Mouse (Mus musculus) E14TG2a.4 (cell line): ENCODE measurements around the gene Dpysl5.

Source experiments
- H3K27me3 ChIP-seq: 2 replicates; pipeline ENCODE4 v1.6.1; 2014; ENCODE audit warnings: low read length, control low read depth; ENCODE audit not compliant: insufficient read depth
- H3K36me3 ChIP-seq: 2 replicates; pipeline ENCODE4 v1.6.1; 2014; ENCODE audit warnings: low read length, control low read depth; ENCODE audit not compliant: insufficient read depth
- H3K4me1 ChIP-seq: replicated peaks from 2 replicates; pipeline ENCODE4 v1.6.1; 2014; ENCODE audit warnings: low read depth, low read length, control low read depth
- H3K4me3 ChIP-seq: replicated peaks from 2 replicates; pipeline ENCODE4 v1.5.1; 2014; ENCODE audit warnings: mild to moderate bottlenecking, low read length
- H3K9me3 ChIP-seq: 2 replicates; pipeline ENCODE4 v1.6.1; 2014; ENCODE audit warnings: low read length, control low read depth
- CTCF ChIP-seq: conservative IDR thresholded peaks from 2 replicates; pipeline ENCODE4 v1.5.1; 2014; ENCODE audit warnings: low read length
- NANOG ChIP-seq: IDR thresholded peaks from 2 replicates; pipeline ENCODE4 v1.6.1; 2014; ENCODE audit warnings: borderline replicate concordance, low read length, mixed read lengths
- POU5F1 ChIP-seq: IDR thresholded peaks from 2 replicates; pipeline ENCODE4 v1.6.1; 2014; ENCODE audit warnings: low read length, borderline replicate concordance

The Dpysl5 gene

GRCm38 (mm10) chr5:30765596-30766370, 54.4 kb downstream of the Dpysl5 start:
- peaks cover 7% of the 10 kb centered on the region; the same call in 1 of the 2 replicates for H3K27me3 ChIP-seq
- TF ChIP-seq NANOG, result no peak
- TF ChIP-seq POU5F1, result no peak
- no peak for TF ChIP-seq CTCF
- H3K9me3 ChIP-seq, result peaks cover 15% of the 10 kb centered on the region
- H3K4me3 ChIP-seq, result no peak overlapping the region
- no peaks in the 10 kb centered on the region for H3K36me3 ChIP-seq
- H3K4me1 ChIP-seq, result peaks cover 15% of the 10 kb centered on the region; the same call in 1 of the 2 replicates

- peaks cover 4% of the 10 kb centered on the region; the same call in 1 of the 2 replicates for H3K27me3 ChIP-seq
- no peaks in the 10 kb centered on the region for H3K36me3 ChIP-seq
- TF ChIP-seq CTCF, result no peak
- TF ChIP-seq POU5F1, result no peak
- no peak for TF ChIP-seq NANOG
- no peak overlapping the region for H3K4me3 ChIP-seq
- H3K9me3 ChIP-seq, result peaks cover 15% of the 10 kb centered on the region
- H3K4me1 ChIP-seq, result peaks cover 9% of the 10 kb centered on the region; the same call in 1 of the 2 replicates
These were observed 56.7 kb downstream of the Dpysl5 start for GRCm38 (mm10) chr5:30768082-30768481.

- peaks cover 5% of the 10 kb centered on the region for H3K27me3 ChIP-seq
These were observed 57.2 kb downstream of the Dpysl5 start for GRCm38 (mm10) chr5:30768598-30768997.

GRCm38 (mm10) chr5:30769075-30769474, 57.7 kb downstream of the Dpysl5 start:
- H3K4me3 ChIP-seq, result no peak overlapping the region
- H3K27me3 ChIP-seq, result peaks cover 10% of the 10 kb centered on the region
- no peaks in the 10 kb centered on the region for H3K36me3 ChIP-seq
- no peak for TF ChIP-seq NANOG
- TF ChIP-seq POU5F1, result no peak
- no peak for TF ChIP-seq CTCF
- peaks cover 15% of the 10 kb centered on the region for H3K9me3 ChIP-seq
- peaks cover 5% of the 10 kb centered on the region; the same call in 1 of the 2 replicates for H3K4me1 ChIP-seq

More at GRCm38 (mm10) chr5:30768598-30768997, 57.2 kb downstream of the Dpysl5 start:
- Histone ChIP-seq H3K4me1 (peaks cover 5% of the 10 kb centered on the region; the same call in 1 of the 2 replicates), H3K9me3 (peaks cover 15% of the 10 kb centered on the region), H3K36me3 (no peaks in the 10 kb centered on the region), H3K4me3 (no peak overlapping the region)
- no peak for TF ChIP-seq NANOG

- Histone ChIP-seq H3K4me3 (peak overlapping the region; percentile 62), H3K4me1 (peaks cover 8% of the 10 kb centered on the region), H3K27me3 (peaks cover 14% of the 10 kb centered on the region), H3K9me3 (no peaks in the 10 kb centered on the region), H3K36me3 (no peaks in the 10 kb centered on the region)
- TF ChIP-seq NANOG, result no peak
- no peak for TF ChIP-seq POU5F1
- peak; percentile 57 for TF ChIP-seq CTCF
These were observed 63.4 kb downstream of the Dpysl5 start for GRCm38 (mm10) chr5:30774601-30775371.

GRCm38 (mm10) chr5:30780699-30781098, 69.3 kb downstream of the Dpysl5 start:
- Histone ChIP-seq H3K36me3 (peaks cover 6% of the 10 kb centered on the region; the same call in 1 of the 2 replicates), H3K9me3 (no peaks in the 10 kb centered on the region), H3K4me3 (no peak overlapping the region), H3K27me3 (no peaks in the 10 kb centered on the region; the same call in 1 of the 2 replicates), H3K4me1 (no peaks in the 10 kb centered on the region; the same call in 1 of the 2 replicates)
- no peak for TF ChIP-seq NANOG
- no peak for TF ChIP-seq CTCF
- TF ChIP-seq POU5F1, result no peak

- Histone ChIP-seq H3K9me3 (no peaks in the 10 kb centered on the region), H3K4me1 (no peaks in the 10 kb centered on the region; the same call in 1 of the 2 replicates), H3K36me3 (peaks cover 6% of the 10 kb centered on the region; the same call in 1 of the 2 replicates), H3K4me3 (no peak overlapping the region), H3K27me3 (no peaks in the 10 kb centered on the region; the same call in 1 of the 2 replicates)
- no peak for TF ChIP-seq NANOG
- TF ChIP-seq POU5F1, result no peak
- no peak for TF ChIP-seq CTCF
These were observed 69.8 kb downstream of the Dpysl5 start for GRCm38 (mm10) chr5:30781147-30781546.

- Histone ChIP-seq H3K9me3 (no peaks in the 10 kb centered on the region), H3K27me3 (0 out of 2 replicates have a peak, but pooled peaks cover 3% of the 10 kb centered on the region), H3K36me3 (peaks cover 6% of the 10 kb centered on the region; the same call in 1 of the 2 replicates), H3K4me1 (peaks cover 3% of the 10 kb centered on the region; the same call in 1 of the 2 replicates), H3K4me3 (no peak overlapping the region)
- TF ChIP-seq CTCF (no peak), POU5F1 (no peak), NANOG (no peak)
These were observed 76.0 kb downstream of the Dpysl5 start for GRCm38 (mm10) chr5:30787381-30787780.
